Mouse (Mus musculus) frontal cortex, adult 2 months (tissue): ENCODE data around the gene Slc24a3. TPM values are rescaled to one million over a fixed set of nuclear protein-coding genes. Genes with fewer than 3 reads are reported as not detected.

Source experiments
- DNase-seq, 2 experiments: peaks; one replicate each; pipeline ENCODE4 v3.0.0; 2022; ENCODE audit warnings: low spot score in 1 of 2; ENCODE audit errors: extremely low spot score in 1 of 2
- polyA plus RNA-seq: library from polyadenylated mRNA; depleted of rRNA; stranded (reverse); fragments of >200 nt; gene quantifications from 2 replicates; pipeline ENCODE4 v1.2.3, GENCODE M21; 2012; rRNA removed

Slc24a3 gene
- 49.1 and 63.8 TPM in 2 replicates for polyA plus RNA-seq

DNA sequence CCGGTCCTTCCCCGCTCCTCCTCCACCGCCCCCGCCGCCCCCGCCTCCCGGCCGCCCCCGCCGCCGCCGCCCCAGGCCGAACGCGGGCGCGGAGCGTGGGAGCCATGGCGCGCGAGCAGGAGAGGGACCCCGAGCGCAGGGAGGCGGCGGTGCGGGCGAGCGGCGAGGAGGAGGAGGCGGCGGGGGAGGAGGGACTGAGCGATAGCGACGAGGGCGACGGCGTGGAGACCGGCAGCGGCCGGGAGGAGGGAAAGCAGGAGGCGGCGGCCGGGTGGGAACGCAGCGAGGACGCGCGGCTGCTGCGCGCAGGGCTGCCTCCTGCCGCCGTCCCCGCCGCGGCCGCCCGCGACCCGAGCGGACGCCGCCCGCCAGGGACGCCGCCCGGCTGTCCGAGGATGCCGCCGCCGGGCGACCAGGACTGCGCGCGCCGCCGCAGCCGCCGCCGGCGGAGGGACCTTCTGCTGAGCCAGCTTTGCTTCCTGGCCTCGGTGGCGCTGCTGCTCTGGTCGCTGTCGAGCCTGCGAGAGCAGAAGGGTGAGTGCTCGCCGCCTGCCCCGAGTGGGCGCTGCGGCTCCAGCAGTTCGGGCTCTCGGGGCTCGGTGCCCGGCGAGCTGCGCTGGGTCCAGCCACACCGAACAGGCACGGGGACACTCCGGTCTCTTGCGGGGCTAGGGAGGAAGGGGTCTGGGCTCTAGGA is at the start of gene Slc24a3:
Gene Slc24a3, plus strand, starts transcription at position 91 of the 697 bp plus-strand sequence.
- peak; percentile 49 to 82 for DNase-seq

GRCm38 (mm10) chr2:145117762-145118161 is 49.8 kb upstream of the Slc24a3 start:
- DNase-seq: peak in 1 of 2 experiments; percentile 20

- DNase-seq: no peak
Observed at GRCm38 (mm10) chr2:145127747-145128146, 39.8 kb upstream of the Slc24a3 start.

- DNase-seq: no peak
Observed at GRCm38 (mm10) chr2:145136625-145137291, 30.8 kb upstream of the Slc24a3 start.

- no peak for DNase-seq
Observed at GRCm38 (mm10) chr2:145150407-145150806, 17.1 kb upstream of the Slc24a3 start.

GRCm38 (mm10) chr2:145150821-145151220 is 16.7 kb upstream of the Slc24a3 start:
- DNase-seq: no peak

DNA sequence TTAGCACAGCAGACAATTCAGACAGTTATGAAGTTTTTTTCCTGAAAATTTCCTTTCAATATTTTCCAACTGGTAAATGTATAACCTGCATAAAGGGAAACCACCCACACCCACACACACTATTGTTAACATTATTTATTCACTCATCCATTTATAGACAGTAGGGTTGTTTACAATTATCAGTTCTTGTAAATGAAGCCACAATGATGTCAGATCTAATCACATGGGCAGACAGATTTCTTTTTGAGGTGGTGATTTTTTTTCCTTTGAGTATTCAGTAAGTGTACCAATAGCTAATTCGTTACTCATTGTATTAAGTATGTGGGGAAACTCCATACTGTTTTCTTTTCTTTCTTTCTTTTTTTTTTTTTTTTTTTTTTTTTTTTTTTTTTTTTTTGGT is 15.3 kb upstream of the Slc24a3 start:
- no peak for DNase-seq

- peak in 1 of 2 experiments; percentile 48 for DNase-seq
Observed at GRCm38 (mm10) chr2:145158972-145159371, 8.6 kb upstream of the Slc24a3 start.

DNA sequence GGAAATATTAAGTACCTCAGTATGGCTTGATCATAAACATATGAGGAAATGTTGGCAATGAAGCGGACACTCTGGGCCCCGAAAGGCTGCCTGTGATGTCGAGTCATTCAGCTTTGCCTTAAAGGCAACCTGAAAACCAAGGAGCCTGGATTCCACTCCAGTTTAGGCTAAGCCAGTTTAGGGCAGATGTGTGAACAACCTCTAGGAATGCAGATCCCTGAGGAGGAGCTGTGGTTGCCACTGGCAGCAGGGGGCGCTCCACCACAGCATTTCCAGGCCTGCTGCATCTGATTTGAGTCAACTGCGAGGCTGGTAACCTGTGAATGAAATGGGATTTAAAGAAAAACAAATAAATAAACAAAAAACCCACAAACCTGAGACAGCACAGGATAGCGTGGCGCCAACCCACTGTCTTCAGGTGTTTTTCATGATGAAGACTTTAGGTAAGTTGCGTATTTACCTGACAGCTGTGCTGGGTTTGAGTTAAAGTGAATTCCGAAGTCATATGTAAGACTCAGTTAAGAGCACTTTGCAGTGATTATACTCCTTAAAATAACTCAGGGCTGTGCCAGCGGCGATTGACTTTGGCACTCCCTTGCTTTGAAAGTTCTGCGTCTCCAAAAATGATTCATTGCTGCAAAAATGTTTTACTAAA is 6.4 kb upstream of the Slc24a3 start:
- DNase-seq: peak; percentile 62 to 94

GRCm38 (mm10) chr2:145164086-145164485 is 3.5 kb upstream of the Slc24a3 start:
- DNase-seq: no peak

- DNase-seq: no peak
Observed at GRCm38 (mm10) chr2:145164562-145164961, 3.0 kb upstream of the Slc24a3 start.

DNA sequence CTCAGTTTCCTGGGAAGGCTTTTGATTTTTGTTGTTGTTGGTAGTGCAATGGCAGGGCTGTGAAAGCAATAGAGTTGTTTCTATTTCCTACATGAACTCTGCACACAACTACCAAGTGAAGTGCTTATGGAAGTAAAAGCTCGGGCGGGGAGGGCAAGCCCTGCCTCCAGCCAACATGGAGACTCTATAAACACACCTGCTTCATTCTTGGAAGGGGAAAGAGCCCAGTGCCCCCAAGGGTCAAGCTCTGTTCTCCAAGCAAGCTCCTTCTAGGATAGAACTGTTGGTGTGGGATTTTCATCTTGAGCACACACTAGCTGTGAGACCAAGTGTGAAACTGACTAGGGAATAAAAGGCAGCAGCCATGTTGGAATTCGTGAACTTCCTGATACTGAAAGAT is 2.5 kb upstream of the Slc24a3 start:
- no peak for DNase-seq

DNA sequence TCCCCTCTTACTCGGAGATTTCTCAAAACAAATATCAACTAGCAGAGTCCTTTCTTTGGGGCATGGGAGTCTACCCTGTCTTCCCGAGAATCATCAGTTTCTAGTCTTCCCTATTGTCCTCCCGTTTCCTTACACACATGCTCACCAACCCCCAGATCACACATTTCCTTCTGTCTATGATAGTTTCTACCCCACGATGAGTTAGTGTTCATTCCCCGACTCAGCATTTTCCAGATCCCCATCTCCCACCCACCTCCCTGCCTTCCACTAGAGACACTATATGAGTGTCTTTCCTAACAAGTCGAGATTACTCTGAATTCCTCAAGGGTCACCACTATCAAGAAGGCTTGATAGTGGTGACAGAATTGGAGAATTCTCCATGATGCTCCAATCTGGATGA is 1.7 kb upstream of the Slc24a3 start:
- DNase-seq: no peak

- peak; percentile 34 to 70 for DNase-seq
Observed at GRCm38 (mm10) chr2:145167051-145167663, 397 bp upstream of the Slc24a3 start.

DNA sequence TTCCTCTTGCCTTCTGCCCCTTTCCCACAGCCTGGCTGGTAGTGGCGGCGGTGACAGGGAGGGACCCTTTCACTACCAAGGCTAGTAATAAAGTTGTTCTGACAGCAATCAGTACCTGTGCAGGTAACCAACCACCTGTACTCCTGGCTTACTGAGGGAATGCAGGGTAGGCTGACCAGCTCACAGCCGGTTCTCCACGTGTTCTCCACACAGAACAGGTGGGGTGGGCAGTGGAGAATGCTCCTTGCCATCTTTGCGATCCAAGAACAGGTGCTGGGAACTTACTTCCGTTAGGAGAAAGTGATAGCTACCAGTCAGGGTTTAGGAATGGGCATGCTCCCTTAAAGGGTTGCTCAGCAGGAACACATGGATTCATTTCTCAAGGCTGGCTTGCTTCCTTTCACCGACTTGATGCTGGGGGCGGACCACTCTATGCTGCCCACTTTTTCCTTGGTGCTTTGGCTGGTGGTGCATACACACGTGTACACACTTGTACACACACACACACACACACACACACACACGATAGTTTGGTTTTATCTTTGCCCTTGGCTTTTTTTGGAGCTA is 934 bp downstream of the Slc24a3 start:
- DNase-seq: peak in 1 of 2 experiments; percentile 31

DNA sequence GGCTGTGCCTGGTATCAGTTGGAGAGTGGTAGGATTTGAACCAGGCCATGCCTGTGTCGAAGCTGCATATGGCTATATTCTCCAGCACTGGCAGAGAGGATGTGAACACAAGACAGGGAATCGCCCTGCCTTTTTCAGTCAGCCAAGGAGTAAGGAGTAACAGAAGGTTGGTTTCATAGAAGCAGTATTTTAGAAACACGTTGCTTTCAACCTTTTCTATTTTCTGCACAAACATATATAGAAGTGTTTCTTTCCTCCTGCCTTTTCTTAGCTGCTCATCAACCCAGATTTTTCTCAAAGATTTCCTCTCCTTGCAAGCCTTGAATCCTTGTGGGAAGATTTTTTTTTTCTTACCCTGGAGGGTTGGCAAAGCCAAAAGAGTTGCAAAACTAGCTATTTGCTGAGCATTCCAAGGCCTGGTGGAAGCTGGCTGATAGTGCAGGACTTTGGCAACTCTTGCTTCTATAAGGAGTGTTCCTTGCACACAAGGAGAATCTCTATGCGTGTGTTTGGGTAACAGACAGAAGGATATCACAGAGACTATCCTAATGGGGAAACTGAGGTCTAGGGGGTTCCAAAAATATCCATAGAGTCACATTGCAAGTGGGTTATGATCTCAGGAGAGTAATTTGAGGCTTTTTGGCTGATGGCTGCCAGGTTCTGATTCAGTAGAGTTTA is 5.6 kb downstream of the Slc24a3 start:
- peak; percentile 43 to 68 for DNase-seq

- no peak for DNase-seq
Observed at GRCm38 (mm10) chr2:145175036-145175435, 7.5 kb downstream of the Slc24a3 start.

DNA sequence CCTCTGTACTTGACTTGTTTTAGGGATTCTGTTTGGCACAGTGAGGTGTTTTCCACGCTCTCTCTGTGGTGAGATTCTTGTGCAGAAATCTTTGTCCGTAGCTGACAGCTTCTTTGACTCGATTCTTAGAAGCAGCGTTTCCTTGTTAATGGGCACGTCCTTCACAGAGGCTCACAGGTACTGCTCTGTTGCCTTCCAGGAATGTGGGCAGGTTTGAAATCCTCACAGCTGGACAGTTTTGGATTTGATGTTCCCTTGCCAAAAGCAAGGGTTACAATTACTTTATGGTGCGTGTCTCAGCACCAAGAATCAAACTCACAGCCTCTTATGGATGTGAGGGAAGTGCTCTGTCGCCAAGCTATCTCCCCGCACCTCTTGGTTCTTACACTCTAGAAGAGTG is 14.9 kb downstream of the Slc24a3 start:
- DNase-seq: no peak

GRCm38 (mm10) chr2:145188828-145189227 is 21.3 kb downstream of the Slc24a3 start:
- DNase-seq: no peak

DNA sequence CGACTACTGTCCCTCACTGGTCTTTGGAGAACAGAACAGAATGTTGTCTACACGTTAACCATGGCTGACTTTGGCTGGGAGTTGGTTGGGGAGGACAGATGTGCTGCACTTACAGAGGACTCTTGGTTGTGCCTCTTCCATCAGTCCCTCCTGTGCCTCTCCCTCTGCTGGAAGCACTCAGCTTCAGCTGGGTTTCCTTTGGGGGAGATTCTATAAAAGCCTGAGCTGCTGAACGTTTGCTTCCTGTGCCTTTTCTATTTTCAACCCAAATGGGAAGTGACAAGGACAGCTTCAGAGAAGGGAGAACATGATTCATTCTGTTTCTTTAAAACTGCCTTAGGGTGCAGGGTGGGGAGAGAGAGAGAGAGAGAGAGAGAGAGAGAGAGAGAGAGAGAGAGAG is 28.5 kb downstream of the Slc24a3 start:
- DNase-seq: peak; percentile 28 to 63
